Mouse (Mus musculus): Measurements from ENCODE around the gene Ptma. TPM values are rescaled to one million over a fixed set of nuclear protein-coding genes. Genes with fewer than 3 reads are reported as not detected.

Ptma gene
- polyA plus RNA-seq, 2 experiments, result 2,429 to 3,055 TPM

- no peak for DNase-seq (ENCODE audit: low spot score)
- Histone ChIP-seq H3K27me3 (ENCODE audit: control insufficient read depth, insufficient read depth, low read length) (no peaks in the 10 kb centered on the region), H3K4me1 (ENCODE audit: control insufficient read depth, insufficient read depth, low read length) (peaks cover 3% of the 10 kb centered on the region; the same call in 1 of the 2 replicates), H3K9me3 (ENCODE audit: control insufficient read depth, low read length) (no peaks in the 10 kb centered on the region), H3K27ac (replicated peaks; ENCODE audit: low read depth, low read length) (no peak overlapping the region), H3K9ac (ENCODE audit: low read depth, low read length, severe bottlenecking) (no peak overlapping the region), H3K4me2 (replicated peaks; ENCODE audit: low read depth, low read length, severe bottlenecking) (no peak overlapping the region), H3K4me3 (replicated peaks; ENCODE audit: low read length) (no peak overlapping the region), H3K36me3 (ENCODE audit: control insufficient read depth, insufficient read depth, low read length) (no peaks in the 10 kb centered on the region)
- 70% methylated on average over 3 of the region's 3 CpGs for WGBS
- no peak for ATAC-seq (ENCODE audit: low FRiP score, low read depth)
- TF ChIP-seq POLR2A (IDR thresholded peaks at IDR 0.05; ENCODE audit: borderline replicate concordance, extremely low read depth, insufficient read depth, insufficient read length), result no peak
These were observed 9.4 kb upstream of the Ptma start for GRCm38 (mm10) chr1:86517076-86517475.

- ATAC-seq (ENCODE audit: low FRiP score, low read depth), result no peak
These were observed 6.2 kb upstream of the Ptma start for GRCm38 (mm10) chr1:86520361-86520760.

GRCm38 (mm10) chr1:86522286-86522871 is 4.1 kb upstream of the Ptma start:
- WGBS, result 48% methylated on average over 7 of the region's 7 CpGs
- Histone ChIP-seq H3K36me3 (ENCODE audit: control insufficient read depth, insufficient read depth, low read length) (no peaks in the 10 kb centered on the region), H3K27ac (replicated peaks; ENCODE audit: low read depth, low read length) (peak overlapping the region; percentile 67), H3K4me2 (replicated peaks; ENCODE audit: low read depth, low read length, severe bottlenecking) (no peak overlapping the region), H3K9ac (ENCODE audit: low read depth, low read length, severe bottlenecking) (peak overlapping the region; percentile 25), H3K4me1 (ENCODE audit: control insufficient read depth, insufficient read depth, low read length) (peaks cover 21% of the 10 kb centered on the region), H3K4me3 (replicated peaks; ENCODE audit: low read length) (no peak overlapping the region), H3K9me3 (ENCODE audit: control insufficient read depth, low read length) (no peaks in the 10 kb centered on the region), H3K27me3 (ENCODE audit: control insufficient read depth, insufficient read depth, low read length) (no peaks in the 10 kb centered on the region)
- ATAC-seq (ENCODE audit: low FRiP score, low read depth), result no peak
- TF ChIP-seq POLR2A (IDR thresholded peaks at IDR 0.05; ENCODE audit: borderline replicate concordance, extremely low read depth, insufficient read depth, insufficient read length), result no peak
- no peak for DNase-seq (ENCODE audit: low spot score)

More at GRCm38 (mm10) chr1:86520361-86520760, 6.2 kb upstream of the Ptma start:
- H3K4me3 ChIP-seq (replicated peaks; ENCODE audit: low read length), result no peak overlapping the region
- no peak overlapping the region for H3K4me2 ChIP-seq (replicated peaks; ENCODE audit: low read depth, low read length, severe bottlenecking)
- no peak overlapping the region for H3K27ac ChIP-seq (replicated peaks; ENCODE audit: low read depth, low read length)
- H3K27me3 ChIP-seq (ENCODE audit: control insufficient read depth, insufficient read depth, low read length), result no peaks in the 10 kb centered on the region
- H3K9me3 ChIP-seq (ENCODE audit: control insufficient read depth, low read length), result no peaks in the 10 kb centered on the region
- H3K4me1 ChIP-seq (ENCODE audit: control insufficient read depth, insufficient read depth, low read length), result peaks cover 21% of the 10 kb centered on the region
- DNase-seq (ENCODE audit: low spot score), result no peak
- no peak overlapping the region for H3K9ac ChIP-seq (ENCODE audit: low read depth, low read length, severe bottlenecking)
- H3K36me3 ChIP-seq (ENCODE audit: control insufficient read depth, insufficient read depth, low read length), result no peaks in the 10 kb centered on the region
- 56% methylated on average over 7 of the region's 7 CpGs for WGBS
- TF ChIP-seq POLR2A (IDR thresholded peaks at IDR 0.05; ENCODE audit: borderline replicate concordance, extremely low read depth, insufficient read depth, insufficient read length), result no peak

GRCm38 (mm10) chr1:86523776-86524618 is 2.5 kb upstream of the Ptma start:
- no peaks in the 10 kb centered on the region for H3K9me3 ChIP-seq (ENCODE audit: control insufficient read depth, low read length)
- peak overlapping the region; percentile 100 for H3K27ac ChIP-seq (replicated peaks; ENCODE audit: low read depth, low read length)
- H3K36me3 ChIP-seq (ENCODE audit: control insufficient read depth, insufficient read depth, low read length), result peaks cover 13% of the 10 kb centered on the region
- DNase-seq (ENCODE audit: low spot score), result no peak
- 81% methylated on average over 8 of the region's 8 CpGs for WGBS
- TF ChIP-seq POLR2A (IDR thresholded peaks at IDR 0.05; ENCODE audit: borderline replicate concordance, extremely low read depth, insufficient read depth, insufficient read length), result no peak
- H3K4me1 ChIP-seq (ENCODE audit: control insufficient read depth, insufficient read depth, low read length), result peaks cover 21% of the 10 kb centered on the region
- H3K4me2 ChIP-seq (replicated peaks; ENCODE audit: low read depth, low read length, severe bottlenecking), result peak overlapping the region; percentile 98
- peak overlapping the region; percentile 100 for H3K9ac ChIP-seq (ENCODE audit: low read depth, low read length, severe bottlenecking)
- no peaks in the 10 kb centered on the region for H3K27me3 ChIP-seq (ENCODE audit: control insufficient read depth, insufficient read depth, low read length)
- no peak for ATAC-seq (ENCODE audit: low FRiP score, low read depth)
- peak overlapping the region; percentile 100; the same call in 1 of the 2 replicates for H3K4me3 ChIP-seq (replicated peaks; ENCODE audit: low read length)

- peak overlapping the region; percentile 100 for H3K4me3 ChIP-seq (replicated peaks; ENCODE audit: low read length)
- H3K9me3 ChIP-seq (ENCODE audit: control insufficient read depth, low read length), result no peaks in the 10 kb centered on the region
- peak; percentile 98 for DNase-seq (ENCODE audit: low spot score)
- peak overlapping the region; percentile 100 for H3K27ac ChIP-seq (replicated peaks; ENCODE audit: low read depth, low read length)
- H3K36me3 ChIP-seq (ENCODE audit: control insufficient read depth, insufficient read depth, low read length), result peaks cover 21% of the 10 kb centered on the region
- H3K9ac ChIP-seq (ENCODE audit: low read depth, low read length, severe bottlenecking), result peak overlapping the region; percentile 100
- ATAC-seq (ENCODE audit: low FRiP score, low read depth), result peak; percentile 73
- no peaks in the 10 kb centered on the region for H3K27me3 ChIP-seq (ENCODE audit: control insufficient read depth, insufficient read depth, low read length)
- no peak for TF ChIP-seq POLR2A (IDR thresholded peaks at IDR 0.05; ENCODE audit: borderline replicate concordance, extremely low read depth, insufficient read depth, insufficient read length)
- WGBS, result 1% methylated on average over 48 of the region's 53 CpGs
- H3K4me1 ChIP-seq (ENCODE audit: control insufficient read depth, insufficient read depth, low read length), result peaks cover 21% of the 10 kb centered on the region
- peak overlapping the region; percentile 98 for H3K4me2 ChIP-seq (replicated peaks; ENCODE audit: low read depth, low read length, severe bottlenecking)
These were observed 1.7 kb upstream of the Ptma start for GRCm38 (mm10) chr1:86524619-86525498.
